Mouse (Mus musculus): ENCODE measurements at regions not wholly inside any gene's neighbourhood (a gene's known extent, or its start where the extent isn't known, plus 50 kb on each side); places are given as distances from the start of the nearest gene placed in this dataset.

GRCm38 (mm10) chr15:88033725-88034124, 489.6 kb downstream of the Fam19a5 start:
- H3K4me1 ChIP-seq (replicated peaks) = no peaks in the 10 kb centered on the region
- WGBS = 74% methylated on average over 4 of the region's 4 CpGs
- no peaks in the 10 kb centered on the region for H3K36me3 ChIP-seq
- ATAC-seq (ENCODE audit: insufficient number of reproducible peaks, low FRiP score) = no peak
- peaks cover 55% of the 10 kb centered on the region for H3K27me3 ChIP-seq (replicated peaks)
- H3K9me3 ChIP-seq (replicated peaks) = no peaks in the 10 kb centered on the region
- no peak overlapping the region for H3K27ac ChIP-seq (ENCODE audit: poor library complexity, severe bottlenecking)
- H3K4me2 ChIP-seq = no peak overlapping the region
- no peak overlapping the region for H3K4me3 ChIP-seq
- H3K9ac ChIP-seq = no peak overlapping the region

GRCm38 (mm10) chr15:88035486-88035885, 491.4 kb downstream of the Fam19a5 start:
- Histone ChIP-seq H3K4me1 (replicated peaks) (no peaks in the 10 kb centered on the region), H3K9me3 (replicated peaks) (no peaks in the 10 kb centered on the region), H3K27ac (ENCODE audit: poor library complexity, severe bottlenecking) (no peak overlapping the region), H3K4me3 (no peak overlapping the region), H3K36me3 (no peaks in the 10 kb centered on the region), H3K9ac (no peak overlapping the region), H3K4me2 (no peak overlapping the region), H3K27me3 (replicated peaks) (peaks cover 47% of the 10 kb centered on the region)
- no peak for ATAC-seq (ENCODE audit: insufficient number of reproducible peaks, low FRiP score)
- WGBS = 66% methylated on average over 8 of the region's 8 CpGs

GRCm38 (mm10) chr15:88036146-88037000, 492.3 kb downstream of the Fam19a5 start:
- no peak overlapping the region for H3K4me2 ChIP-seq
- WGBS = 64% methylated on average over 22 of the region's 22 CpGs
- peaks cover 39% of the 10 kb centered on the region for H3K27me3 ChIP-seq (replicated peaks)

DNA sequence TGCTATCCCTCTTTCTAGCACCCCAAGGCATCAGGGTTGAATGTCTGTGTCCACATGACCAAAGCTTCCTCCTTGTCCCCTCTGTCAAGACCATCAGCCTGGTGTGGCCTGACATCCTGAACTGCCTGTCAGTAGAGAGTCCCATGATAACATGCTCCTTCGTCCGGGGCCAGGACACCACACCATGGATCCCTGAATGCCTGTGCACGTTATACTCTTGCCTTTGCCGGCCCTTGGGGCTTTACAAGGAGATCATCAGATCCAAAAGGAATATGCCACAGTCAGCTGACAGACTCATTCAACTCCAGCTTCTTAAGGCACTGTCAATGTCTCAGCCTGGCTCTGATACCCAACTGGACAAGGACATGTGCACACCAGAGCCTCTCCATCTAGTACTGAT, 493.5 kb downstream of the Fam19a5 start:
- 79% methylated on average over 4 of the region's 4 CpGs for WGBS
- no peak for ATAC-seq (ENCODE audit: insufficient number of reproducible peaks, low FRiP score)
- H3K9me3 ChIP-seq (replicated peaks) = no peaks in the 10 kb centered on the region

More at GRCm38 (mm10) chr15:88036146-88037000, 492.3 kb downstream of the Fam19a5 start:
- H3K9ac ChIP-seq = no peak overlapping the region
- H3K9me3 ChIP-seq (replicated peaks) = no peaks in the 10 kb centered on the region
- H3K36me3 ChIP-seq = no peaks in the 10 kb centered on the region
- no peak for ATAC-seq (ENCODE audit: insufficient number of reproducible peaks, low FRiP score)
- H3K4me3 ChIP-seq = no peak overlapping the region
- H3K4me1 ChIP-seq (replicated peaks) = no peaks in the 10 kb centered on the region
- no peak overlapping the region for H3K27ac ChIP-seq (ENCODE audit: poor library complexity, severe bottlenecking)

GRCm38 (mm10) chr15:88042821-88043220, 498.7 kb downstream of the Fam19a5 start:
- H3K27ac ChIP-seq (ENCODE audit: poor library complexity, severe bottlenecking) = no peak overlapping the region
- no peaks in the 10 kb centered on the region for H3K36me3 ChIP-seq
- H3K4me3 ChIP-seq = no peak overlapping the region
- peaks cover 9% of the 10 kb centered on the region for H3K27me3 ChIP-seq (replicated peaks)
- H3K4me1 ChIP-seq (replicated peaks) = no peaks in the 10 kb centered on the region
- H3K4me2 ChIP-seq = no peak overlapping the region
- no peak overlapping the region for H3K9ac ChIP-seq
- H3K9me3 ChIP-seq (replicated peaks) = no peaks in the 10 kb centered on the region
- WGBS = 56% methylated on average over 2 of the region's 2 CpGs
- no peak for ATAC-seq (ENCODE audit: insufficient number of reproducible peaks, low FRiP score)

More for the DNA sequence above, 493.5 kb downstream of the Fam19a5 start:
- Histone ChIP-seq H3K27ac (ENCODE audit: poor library complexity, severe bottlenecking) (no peak overlapping the region), H3K9ac (no peak overlapping the region), H3K36me3 (no peaks in the 10 kb centered on the region), H3K4me2 (no peak overlapping the region), H3K4me1 (replicated peaks) (no peaks in the 10 kb centered on the region), H3K4me3 (no peak overlapping the region), H3K27me3 (replicated peaks) (peaks cover 27% of the 10 kb centered on the region)

GRCm38 (mm10) chr15:88058071-88058470, 514.0 kb downstream of the Fam19a5 start:
- no peak for ATAC-seq (ENCODE audit: insufficient number of reproducible peaks, low FRiP score)
- WGBS = 53% methylated on average over 4 of the region's 4 CpGs

GRCm38 (mm10) chr15:88060935-88061334, 516.8 kb downstream of the Fam19a5 start:
- no peak overlapping the region for H3K4me3 ChIP-seq
- 82% methylated on average over 4 of the region's 4 CpGs for WGBS
- no peaks in the 10 kb centered on the region for H3K9me3 ChIP-seq (replicated peaks)
- no peak overlapping the region for H3K4me2 ChIP-seq
- no peak for ATAC-seq (ENCODE audit: insufficient number of reproducible peaks, low FRiP score)
- H3K36me3 ChIP-seq = no peaks in the 10 kb centered on the region
- H3K27me3 ChIP-seq (replicated peaks) = no peaks in the 10 kb centered on the region
- no peak overlapping the region for H3K9ac ChIP-seq
- no peak overlapping the region for H3K27ac ChIP-seq (ENCODE audit: poor library complexity, severe bottlenecking)
- H3K4me1 ChIP-seq (replicated peaks) = no peaks in the 10 kb centered on the region

More at GRCm38 (mm10) chr15:88058071-88058470, 514.0 kb downstream of the Fam19a5 start:
- Histone ChIP-seq H3K4me2 (no peak overlapping the region), H3K9ac (no peak overlapping the region), H3K4me3 (no peak overlapping the region), H3K9me3 (replicated peaks) (no peaks in the 10 kb centered on the region), H3K27ac (ENCODE audit: poor library complexity, severe bottlenecking) (no peak overlapping the region), H3K27me3 (replicated peaks) (no peaks in the 10 kb centered on the region), H3K36me3 (no peaks in the 10 kb centered on the region), H3K4me1 (replicated peaks) (no peaks in the 10 kb centered on the region)

DNA sequence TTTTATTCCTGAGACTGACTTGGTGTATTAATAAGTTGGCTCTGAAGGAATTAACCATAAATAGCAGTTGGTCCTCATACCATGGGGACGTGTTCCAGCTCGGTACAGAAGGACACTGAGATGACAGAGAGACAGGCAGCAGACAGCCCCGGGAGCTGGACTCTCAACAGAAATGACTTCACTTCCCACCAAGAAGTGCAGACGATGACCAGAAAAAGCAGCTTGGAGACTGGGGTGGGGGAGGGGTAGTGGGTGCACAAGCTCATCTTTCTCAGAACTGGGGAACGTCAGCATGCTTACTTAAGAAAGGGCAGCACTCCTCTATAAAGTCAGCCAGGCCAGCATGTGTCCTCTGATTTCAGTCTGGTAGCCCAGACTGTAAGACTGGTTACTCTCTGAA, 518.9 kb downstream of the Fam19a5 start:
- WGBS = 42% methylated on average over 5 of the region's 5 CpGs
- Histone ChIP-seq H3K4me2 (no peak overlapping the region), H3K9me3 (replicated peaks) (no peaks in the 10 kb centered on the region), H3K4me3 (no peak overlapping the region), H3K36me3 (no peaks in the 10 kb centered on the region), H3K27ac (ENCODE audit: poor library complexity, severe bottlenecking) (no peak overlapping the region), H3K9ac (no peak overlapping the region), H3K4me1 (replicated peaks) (no peaks in the 10 kb centered on the region), H3K27me3 (replicated peaks) (no peaks in the 10 kb centered on the region)
- no peak for ATAC-seq (ENCODE audit: insufficient number of reproducible peaks, low FRiP score)

GRCm38 (mm10) chr15:88068476-88068875, 524.4 kb downstream of the Fam19a5 start:
- no peak overlapping the region for H3K27ac ChIP-seq (ENCODE audit: poor library complexity, severe bottlenecking)
- no peak overlapping the region for H3K4me2 ChIP-seq
- no peak overlapping the region for H3K4me3 ChIP-seq
- H3K9ac ChIP-seq = no peak overlapping the region
- no peaks in the 10 kb centered on the region for H3K27me3 ChIP-seq (replicated peaks)
- no peaks in the 10 kb centered on the region for H3K36me3 ChIP-seq
- H3K4me1 ChIP-seq (replicated peaks) = no peaks in the 10 kb centered on the region
- 68% methylated on average over 3 of the region's 3 CpGs for WGBS
- H3K9me3 ChIP-seq (replicated peaks) = no peaks in the 10 kb centered on the region
- no peak for ATAC-seq (ENCODE audit: insufficient number of reproducible peaks, low FRiP score)

GRCm38 (mm10) chr15:88072676-88073075, 527.4 kb upstream of the Zdhhc25 start:
- no peaks in the 10 kb centered on the region for H3K27me3 ChIP-seq (replicated peaks)
- 28% methylated on average over 1 of the region's 1 CpGs for WGBS
- H3K9ac ChIP-seq = no peak overlapping the region
- no peak overlapping the region for H3K4me3 ChIP-seq
- no peaks in the 10 kb centered on the region for H3K36me3 ChIP-seq
- H3K27ac ChIP-seq (ENCODE audit: poor library complexity, severe bottlenecking) = no peak overlapping the region
- no peak for ATAC-seq (ENCODE audit: insufficient number of reproducible peaks, low FRiP score)
- no peaks in the 10 kb centered on the region for H3K9me3 ChIP-seq (replicated peaks)
- H3K4me2 ChIP-seq = no peak overlapping the region
- H3K4me1 ChIP-seq (replicated peaks) = no peaks in the 10 kb centered on the region

DNA sequence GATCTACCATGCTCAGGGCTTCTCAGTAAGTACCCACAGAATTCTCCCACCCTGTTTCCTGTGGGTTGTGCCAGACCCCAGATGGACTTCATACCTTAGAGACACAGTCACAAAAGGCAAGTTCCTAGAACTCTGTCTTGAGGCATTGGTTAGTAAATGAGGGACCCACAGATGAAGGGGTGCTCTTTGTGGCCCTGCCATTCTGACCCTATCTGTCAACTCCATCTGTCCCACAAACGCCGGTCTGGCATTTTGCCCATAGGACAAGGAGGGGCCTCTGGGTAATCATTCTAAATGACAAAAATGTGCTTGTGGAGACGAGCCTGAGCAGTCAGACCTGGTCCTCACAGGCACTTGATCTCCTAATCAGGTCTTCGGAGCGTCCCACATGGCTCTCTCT, 516.2 kb upstream of the Zdhhc25 start:
- Histone ChIP-seq H3K4me3 (no peak overlapping the region), H3K9ac (no peak overlapping the region), H3K36me3 (no peaks in the 10 kb centered on the region), H3K27ac (ENCODE audit: poor library complexity, severe bottlenecking) (no peak overlapping the region), H3K4me2 (no peak overlapping the region), H3K27me3 (replicated peaks) (no peaks in the 10 kb centered on the region; the same call in none of the 2 replicates), H3K9me3 (replicated peaks) (no peaks in the 10 kb centered on the region), H3K4me1 (replicated peaks) (no peaks in the 10 kb centered on the region)
- 60% methylated on average over 5 of the region's 5 CpGs for WGBS
- ATAC-seq (ENCODE audit: insufficient number of reproducible peaks, low FRiP score) = no peak

DNA sequence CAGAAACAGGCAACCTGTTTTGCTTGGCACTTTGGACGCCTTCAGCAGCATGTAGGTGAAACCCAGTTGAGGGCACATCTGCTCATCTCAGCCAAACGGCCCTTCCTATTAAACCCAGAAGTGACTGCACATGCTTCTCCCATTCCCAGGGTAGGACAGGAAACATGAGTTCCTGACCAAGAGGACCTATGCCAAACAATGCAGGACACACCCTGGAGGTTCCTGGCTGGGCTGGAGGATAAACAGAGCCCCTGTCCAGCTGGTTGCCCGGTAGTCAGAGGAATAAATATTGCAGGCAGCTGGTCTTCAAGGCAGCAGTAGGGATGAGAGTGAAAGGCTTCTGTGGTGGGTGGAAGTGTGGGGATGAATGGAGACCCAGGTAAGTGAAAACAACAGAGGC, 514.5 kb upstream of the Zdhhc25 start:
- Histone ChIP-seq H3K27me3 (replicated peaks) (no peaks in the 10 kb centered on the region; the same call in 1 of the 2 replicates), H3K9ac (no peak overlapping the region), H3K9me3 (replicated peaks) (no peaks in the 10 kb centered on the region), H3K4me1 (replicated peaks) (no peaks in the 10 kb centered on the region), H3K27ac (ENCODE audit: poor library complexity, severe bottlenecking) (no peak overlapping the region), H3K4me2 (no peak overlapping the region), H3K4me3 (no peak overlapping the region), H3K36me3 (no peaks in the 10 kb centered on the region)
- no peak for ATAC-seq (ENCODE audit: insufficient number of reproducible peaks, low FRiP score)
- 58% methylated on average over 3 of the region's 3 CpGs for WGBS
